Mouse (Mus musculus) CH12F3 (cell line): ENCODE data around the gene Fam187b.

Source experiments
- in situ Hi-C: fragments of 300-500 bp; cut with MboI; formaldehyde crosslinking; loops from 2 replicates; pipeline ENCODE4 v1.14.3; 2020; ENCODE audit warnings: low sequenced_read_pairs

Gene Fam187b

DNA sequence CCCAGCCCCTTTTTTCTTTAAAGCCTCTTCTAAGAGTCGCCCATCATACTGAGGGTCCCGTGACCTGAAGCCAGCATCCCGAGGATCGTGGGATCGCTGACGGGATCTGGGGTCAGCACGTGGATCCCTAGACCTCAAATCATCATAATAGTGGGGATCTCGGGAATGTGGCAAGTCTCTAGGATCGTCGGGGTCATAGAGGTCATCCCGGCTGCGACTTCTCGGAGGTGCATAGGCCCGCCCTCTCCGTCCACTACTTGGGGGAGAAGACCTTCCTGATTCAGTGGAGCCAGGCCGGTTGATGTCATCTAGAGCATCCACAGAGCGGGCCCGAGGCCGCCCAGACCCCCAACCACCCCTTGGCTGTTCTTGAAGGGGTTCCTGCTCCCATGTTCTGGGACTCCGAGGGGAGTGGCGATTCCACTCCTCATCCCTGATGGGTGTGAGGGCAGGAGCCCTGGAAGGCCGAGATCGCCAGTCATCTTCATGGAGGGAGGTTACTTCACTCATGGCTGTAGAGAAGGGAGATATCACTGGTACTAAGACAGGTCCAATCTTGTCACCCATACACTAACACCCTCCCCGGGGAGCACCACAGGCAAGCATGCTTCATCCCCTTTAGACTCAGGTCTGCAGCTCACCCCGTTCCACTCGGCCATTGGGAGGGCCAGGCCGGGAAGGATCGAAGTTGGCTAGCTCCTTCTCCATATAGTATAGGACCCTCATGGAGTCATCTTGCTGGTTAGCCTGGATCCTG lies 15.3 kb upstream of the Fam187b start:
- in situ Hi-C loops = no loop called here

DNA sequence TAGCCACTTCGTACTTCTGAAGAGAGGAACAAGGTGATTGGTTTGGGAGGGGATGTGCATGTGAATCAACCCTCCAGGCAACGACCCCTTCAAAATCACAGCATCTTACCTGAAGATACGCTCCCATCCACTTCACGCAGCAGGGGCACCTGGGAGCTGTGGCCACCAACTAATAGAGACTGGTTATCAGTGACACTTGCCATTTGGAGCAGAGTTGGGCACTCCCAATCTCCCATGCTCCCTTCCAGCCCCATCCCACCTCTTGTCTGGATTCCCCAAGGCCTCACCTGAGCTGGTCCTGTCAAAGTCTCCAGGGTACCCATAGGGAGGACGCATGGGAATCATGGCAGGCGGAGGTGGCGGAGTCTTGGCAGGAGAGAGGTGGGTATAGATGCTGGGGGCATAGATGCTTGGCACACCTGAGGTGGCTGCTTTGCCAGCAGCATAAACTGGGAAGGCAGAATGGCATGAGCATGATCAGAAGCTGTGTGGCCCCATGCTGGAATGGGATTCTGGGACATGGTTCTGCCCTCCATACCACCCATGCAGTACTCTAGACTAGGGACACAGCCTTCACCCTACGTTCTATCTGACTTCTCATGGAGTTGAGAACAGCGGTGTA lies 14.6 kb upstream of the Fam187b start:
- in situ Hi-C loops = no loop called here

DNA sequence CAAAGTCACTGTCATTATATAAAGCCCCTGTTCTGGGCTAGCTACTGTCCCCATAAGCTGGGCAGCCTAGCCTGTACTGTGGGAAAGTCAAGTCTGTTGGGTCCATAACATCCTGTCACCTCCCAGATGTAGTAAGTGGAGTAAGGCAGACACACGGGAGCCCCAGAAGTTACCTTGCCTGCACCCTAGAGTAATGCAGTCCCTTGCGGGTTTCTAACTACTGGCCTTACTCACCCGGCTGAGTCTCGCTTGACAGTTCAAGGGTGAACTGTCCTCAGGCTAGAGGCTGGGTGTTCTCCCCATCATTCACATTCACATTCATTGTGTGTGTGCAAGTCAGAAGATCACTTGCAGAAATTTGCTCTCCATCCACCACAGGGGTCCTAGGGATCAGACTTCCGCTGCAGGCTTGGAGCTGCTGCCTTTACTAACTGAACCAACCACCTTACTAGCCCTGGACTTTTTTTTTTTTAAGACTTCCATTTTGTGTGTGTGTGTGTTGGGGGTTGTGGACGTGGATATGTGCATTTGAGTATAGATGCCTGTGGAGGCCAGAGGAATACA lies 13.7 kb upstream of the Fam187b start:
- in situ Hi-C loops = no loop called here

- in situ Hi-C loops = no loop called here
Observed at GRCm38 (mm10) chr7:30962862-30963261, 10.7 kb upstream of the Fam187b start.

DNA sequence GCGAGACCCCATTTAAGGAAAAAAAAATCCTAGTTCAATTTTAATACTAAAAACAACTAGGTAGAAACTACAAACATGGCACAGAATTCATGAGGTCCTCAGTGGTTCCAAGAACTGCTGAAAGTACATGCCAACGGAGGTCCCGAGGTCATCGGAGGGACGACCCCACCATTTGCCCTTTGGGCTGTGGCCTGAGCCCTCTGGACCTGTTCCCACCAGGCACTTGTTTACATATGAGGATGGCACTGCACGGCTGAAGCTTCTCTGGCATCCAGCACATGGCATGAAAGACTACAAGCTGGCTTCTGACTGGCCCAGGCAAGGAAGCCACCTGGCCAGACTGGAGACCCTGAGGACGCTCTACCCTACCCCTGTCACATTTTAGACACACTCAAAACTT lies 9.2 kb upstream of the Fam187b start:
- in situ Hi-C loops = no loop called here

DNA sequence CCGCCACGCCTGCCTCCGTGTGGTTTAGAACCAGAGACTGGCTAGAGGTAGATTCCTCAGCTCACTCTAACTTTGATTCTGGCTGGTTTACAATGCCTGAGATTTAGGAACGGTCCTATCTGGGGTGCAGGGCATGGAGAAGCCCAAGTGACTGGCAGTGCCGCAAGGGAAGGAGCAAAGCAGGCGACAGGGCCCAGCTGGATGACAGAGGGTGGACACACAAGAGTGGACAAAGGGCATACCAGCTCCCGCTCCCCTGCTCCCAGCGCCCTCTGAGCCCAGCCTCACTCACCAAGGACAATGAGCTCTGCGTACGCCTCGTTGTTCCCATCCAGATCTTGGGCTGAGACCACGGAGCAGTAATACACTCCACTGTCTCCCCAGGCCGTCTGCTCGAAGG lies 7.9 kb upstream of the Fam187b start:
- in situ Hi-C loops = no loop called here

- in situ Hi-C loops = no loop called here
Observed at GRCm38 (mm10) chr7:30966657-30967056, 6.9 kb upstream of the Fam187b start.

GRCm38 (mm10) chr7:30968611-30969010 lies 5.0 kb upstream of the Fam187b start:
- in situ Hi-C loops = no loop called here

GRCm38 (mm10) chr7:30969174-30969573 lies 4.4 kb upstream of the Fam187b start:
- in situ Hi-C loops = no loop called here

DNA sequence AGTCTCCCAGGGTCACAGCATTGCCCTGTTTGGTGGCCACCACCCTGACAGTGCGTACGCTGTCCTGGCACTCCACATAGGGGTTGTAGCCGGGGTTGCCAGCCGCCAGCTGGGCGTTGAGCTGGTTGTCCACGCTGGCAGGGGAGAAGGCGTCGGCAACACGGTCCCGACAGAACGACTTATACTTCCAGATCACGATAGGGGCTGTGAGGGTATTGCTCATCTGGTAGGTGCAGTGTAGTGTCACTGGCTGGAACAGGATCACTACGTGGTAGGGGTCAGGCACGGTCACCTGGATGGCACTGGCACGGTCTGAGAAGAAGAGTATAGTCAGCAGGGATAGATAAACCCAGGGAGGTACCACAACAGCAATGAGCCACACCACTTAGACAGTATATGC lies 1.7 kb upstream of the Fam187b start:
- in situ Hi-C loops = loop anchor here (10.0 kb wide), 1 partner anchor 123 kb away; no protein-coding TSS in a partner anchor

DNA sequence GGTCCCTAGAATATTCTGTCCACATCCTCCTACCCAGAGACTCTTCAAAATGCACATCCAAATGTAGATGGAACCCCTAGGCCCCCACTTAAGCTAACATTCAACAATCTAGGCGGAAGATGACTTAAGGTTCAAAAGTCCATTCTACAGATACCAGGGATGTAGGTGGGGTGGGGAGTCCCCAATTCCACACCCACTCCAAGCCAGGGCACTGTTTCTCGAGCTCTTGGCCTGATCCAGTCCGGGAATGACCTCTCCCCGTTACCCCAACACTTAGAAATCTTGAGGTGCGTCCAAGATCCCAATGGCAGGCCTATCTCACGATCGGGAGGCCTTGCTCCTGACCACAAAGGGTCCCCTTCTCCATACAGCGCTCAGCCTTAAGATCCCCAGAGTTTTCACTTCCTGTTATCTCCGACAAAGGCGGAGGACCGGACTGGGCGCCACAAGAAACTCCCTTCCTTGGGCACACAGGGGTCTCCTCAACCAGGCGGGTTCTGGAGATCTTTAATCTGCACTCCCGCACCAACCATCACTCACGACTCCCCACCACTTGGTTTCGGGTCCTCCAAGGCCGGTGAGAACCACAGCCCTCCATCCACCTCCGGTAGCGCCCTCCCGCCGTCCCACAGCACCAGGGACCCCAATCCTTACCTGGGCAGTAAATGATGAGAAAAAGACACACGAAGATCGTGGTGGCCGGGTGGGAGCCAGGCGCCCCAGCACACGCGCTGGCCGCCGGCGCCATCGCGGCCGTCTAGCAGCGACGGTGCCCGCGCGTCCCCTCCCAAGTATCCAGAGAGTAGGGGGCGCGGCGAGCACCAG lies 952 bp upstream of the Fam187b start:
- in situ Hi-C loops = loop anchor here (10.0 kb wide), 1 partner anchor 122 kb away; no protein-coding TSS in a partner anchor

- in situ Hi-C loops = loop anchor here (10.0 kb wide), 1 partner anchor 122 kb away; no protein-coding TSS in a partner anchor
Observed at GRCm38 (mm10) chr7:30973251-30973500, 414 bp upstream of the Fam187b start, which contains the start of gene Lsr. Lsr (minus strand) TSS chr7:30973464.

GRCm38 (mm10) chr7:30981703-30982102 lies 8.1 kb downstream of the Fam187b start:
- in situ Hi-C loops = no loop called here

- in situ Hi-C loops = no loop called here
Observed at GRCm38 (mm10) chr7:30985357-30985756, 11.8 kb downstream of the Fam187b start.

- in situ Hi-C loops = no loop called here
Observed at GRCm38 (mm10) chr7:30988519-30989162, 15.1 kb downstream of the Fam187b start.

DNA sequence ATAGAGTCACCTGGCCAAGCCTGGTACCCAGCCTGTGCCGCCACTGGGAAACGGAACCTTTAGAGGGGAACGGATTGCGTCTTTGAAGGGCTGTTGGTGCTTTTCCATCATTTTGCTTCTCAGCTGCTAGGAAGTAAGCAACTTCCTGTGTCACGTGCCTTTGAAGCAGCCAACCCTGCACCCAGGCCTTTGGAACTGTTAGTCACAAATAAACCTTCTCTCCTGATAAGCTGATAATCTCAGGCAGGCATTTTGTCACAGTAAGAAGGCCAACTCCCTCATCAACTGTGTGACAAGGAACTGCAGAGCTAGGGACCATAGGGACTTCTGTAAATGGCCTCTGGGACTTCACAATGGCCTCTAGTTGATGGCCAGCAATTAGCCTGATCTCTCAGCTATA lies 18.6 kb downstream of the Fam187b start:
- in situ Hi-C loops = no loop called here

GRCm38 (mm10) chr7:30993986-30994385 lies 20.4 kb downstream of the Fam187b start:
- in situ Hi-C loops = no loop called here

DNA sequence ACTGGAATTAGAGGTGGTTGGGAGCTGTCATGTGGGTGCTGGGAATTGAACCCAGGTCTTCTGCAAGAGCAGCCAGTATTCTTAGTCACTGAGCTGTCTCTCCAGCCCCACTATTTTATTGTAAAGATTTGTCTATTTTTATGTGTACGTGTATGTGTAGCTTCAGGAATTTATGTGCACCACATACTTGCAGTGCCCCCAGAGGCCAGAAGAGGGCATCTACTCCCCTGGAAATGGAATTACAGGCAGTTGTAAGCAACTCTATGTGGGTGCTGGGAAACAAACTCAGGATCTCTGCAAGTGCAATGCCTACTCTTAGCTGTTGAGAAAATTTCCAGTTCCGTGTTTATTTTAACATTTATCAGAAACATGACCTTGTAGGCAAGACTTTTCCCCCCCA lies 22.9 kb downstream of the Fam187b start:
- in situ Hi-C loops = no loop called here

DNA sequence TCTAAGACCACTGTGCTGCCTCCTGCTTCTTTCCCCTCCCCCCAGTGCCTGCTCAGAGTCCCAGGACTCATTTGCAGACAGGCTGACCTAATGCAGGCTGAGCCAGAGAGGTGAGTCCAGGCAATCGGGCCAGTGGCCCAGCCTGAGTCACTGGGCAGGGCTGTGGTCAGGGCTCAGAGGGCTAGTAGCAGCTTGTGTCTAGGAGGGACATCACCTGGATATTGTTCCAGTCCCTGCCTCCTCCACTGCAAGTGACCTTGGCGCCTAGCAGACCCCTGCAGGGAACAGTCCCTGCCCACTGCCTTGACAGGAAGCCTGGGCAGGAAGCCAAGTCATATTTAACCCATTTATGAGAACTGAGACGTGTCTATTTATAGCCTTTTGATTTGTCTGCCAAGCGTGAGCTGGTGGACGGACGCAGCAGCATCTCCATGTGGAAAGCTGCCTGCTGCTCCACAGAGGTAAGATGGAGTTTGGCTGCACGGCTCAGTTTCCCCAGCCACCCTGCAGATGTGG lies 27.0 kb downstream of the Fam187b start:
- in situ Hi-C loops = no loop called here

GRCm38 (mm10) chr7:31002650-31003049 lies 29.1 kb downstream of the Fam187b start:
- in situ Hi-C loops = no loop called here

DNA sequence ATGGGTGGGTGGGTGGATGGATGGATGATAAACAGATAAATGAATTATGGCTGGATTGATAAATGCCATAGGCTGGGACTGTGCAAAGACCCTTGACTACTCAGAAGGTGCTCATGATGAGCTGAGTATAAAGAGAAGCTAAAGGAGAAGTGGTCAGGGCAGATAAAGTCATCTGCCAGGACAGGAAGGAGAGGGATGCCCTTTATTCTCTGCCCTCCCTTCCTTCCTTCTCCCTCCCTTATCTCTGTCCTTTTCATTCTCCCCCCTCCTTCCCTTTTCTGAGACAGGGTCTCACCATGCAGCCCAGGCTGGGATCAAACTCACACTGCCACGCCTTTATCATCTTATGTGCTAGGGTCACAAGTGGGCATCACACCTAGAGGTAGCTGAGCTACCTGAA lies 34.2 kb downstream of the Fam187b start:
- in situ Hi-C loops = no loop called here
